Mouse (Mus musculus): ENCODE data around the gene Tbx2. TPM values are rescaled to one million over a fixed set of nuclear protein-coding genes. Genes with fewer than 3 reads are reported as not detected.

Tbx2 gene
- polyA plus RNA-seq (2017; shearing (Covaris generic)), result not detected

DNA sequence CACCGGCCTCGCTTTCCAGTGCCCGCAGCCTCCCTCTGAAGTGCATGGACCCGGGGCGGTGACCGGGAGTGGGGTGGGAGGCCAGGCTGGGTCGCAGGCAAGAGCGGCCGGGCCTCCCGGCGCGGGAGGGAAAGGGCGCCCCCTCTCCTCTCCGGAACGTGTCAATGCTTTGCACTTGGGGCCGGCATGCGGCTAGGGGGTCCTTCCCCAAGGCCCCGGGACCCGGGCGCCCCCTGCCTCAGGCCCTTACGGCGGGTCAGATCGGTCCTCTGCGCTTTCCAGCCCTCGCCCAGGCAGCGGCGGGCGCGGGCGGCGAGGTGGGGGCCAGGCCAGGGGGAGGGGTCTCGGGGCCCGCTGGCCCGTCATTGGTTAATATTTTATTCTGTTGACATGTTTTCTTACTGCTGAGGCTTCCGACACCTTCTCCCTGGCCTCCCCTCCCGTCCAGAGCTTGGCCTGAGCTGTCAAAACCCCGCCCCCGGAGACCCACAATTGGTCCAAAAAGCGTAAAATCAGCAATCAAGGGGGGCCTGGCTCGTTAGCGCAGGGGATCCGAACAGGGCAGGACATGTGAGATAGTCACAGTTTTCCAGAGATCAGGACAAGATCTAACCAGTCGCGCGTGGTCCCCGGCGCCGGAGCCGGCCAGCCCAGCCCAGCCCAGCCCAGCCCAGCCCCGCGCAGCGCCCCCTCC, at the start of gene Tbx2:
Gene Tbx2, plus strand, starts transcription at position 321 of the 694 bp plus-strand sequence.

DNA sequence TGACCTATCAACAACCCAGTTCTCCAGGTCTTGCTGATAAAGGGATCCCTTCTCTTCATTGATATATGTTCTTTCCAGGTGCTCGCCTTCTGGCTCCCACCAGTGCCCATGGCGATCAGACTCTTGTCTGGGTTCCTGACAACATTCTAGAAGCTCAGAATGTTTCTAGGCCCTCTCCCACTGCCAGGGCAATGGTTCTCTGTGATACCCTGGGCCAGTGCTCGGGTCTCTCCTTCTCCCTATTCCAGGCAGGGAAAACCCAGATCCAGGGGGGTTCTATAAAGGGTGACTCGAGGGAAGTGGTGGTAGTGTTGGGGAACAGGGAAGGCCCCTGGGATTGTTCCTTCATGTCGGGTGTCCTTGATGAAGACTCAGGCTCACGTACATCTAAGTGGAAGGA, 17.9 kb downstream of the Tbx2 start, which contains the start of gene Gm11444:
Gene Gm11444, minus strand, starts transcription at position 101 of the 400 bp plus-strand sequence.

DNA sequence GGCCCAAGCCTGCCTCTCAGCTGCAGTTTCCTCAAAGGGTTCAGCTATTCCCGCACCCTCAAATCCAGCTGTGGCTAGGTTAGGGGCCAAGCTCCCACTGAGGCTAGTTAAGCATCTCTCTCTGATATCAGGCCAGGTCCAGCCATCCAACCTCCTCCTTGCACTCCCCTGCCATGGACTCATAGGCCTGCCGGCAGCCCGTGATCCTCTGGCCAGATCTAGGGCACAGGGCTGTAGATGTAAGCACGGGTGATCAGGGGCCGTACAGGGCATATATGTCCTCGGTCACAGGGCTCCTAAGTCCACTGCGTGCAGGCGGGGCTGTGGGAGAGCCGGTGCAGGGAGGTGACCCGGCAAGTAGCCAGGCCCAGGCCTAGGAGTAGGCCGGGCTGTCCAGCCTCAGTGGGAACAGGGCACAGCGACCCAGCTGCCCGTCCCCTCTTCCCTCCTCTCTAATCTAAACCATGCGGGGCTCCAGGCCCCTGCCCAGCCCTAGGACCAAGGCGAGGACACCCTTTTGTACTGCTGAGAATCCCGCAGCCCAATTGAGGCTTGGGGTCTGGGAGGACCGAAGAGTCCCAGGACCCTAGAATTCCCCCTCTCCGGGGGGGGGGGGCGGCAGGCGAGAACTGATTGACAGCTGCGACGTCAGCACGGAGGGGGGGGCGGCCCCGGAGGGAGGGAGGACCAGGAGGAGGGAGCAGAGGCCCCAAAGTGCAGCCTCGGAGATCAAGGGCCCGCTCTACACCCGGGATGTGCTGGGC, 53.5 kb downstream of the Tbx2 start, which contains the start of gene Tbx4:
Gene Tbx4, plus strand, starts transcription at position 758 of the 764 bp plus-strand sequence.

Other genes starting within 250 kb of the Tbx2 start
- gene Gm11444, start 17.8 kb downstream of the Tbx2 start, polyA plus RNA-seq (2017; shearing (Covaris generic)), result not detected
- not detected for gene Tbx4, start 53.9 kb downstream of the Tbx2 start, polyA plus RNA-seq (2017; shearing (Covaris generic))